Mouse (Mus musculus): ENCODE measurements around the gene Sh3gl3.

Gene Sh3gl3

GRCm38 (mm10) chr7:82293441-82293840 is 119.8 kb downstream of the Sh3gl3 start:
- DNase-seq (ENCODE audit: low read depth, low spot score), result no peak

DNA sequence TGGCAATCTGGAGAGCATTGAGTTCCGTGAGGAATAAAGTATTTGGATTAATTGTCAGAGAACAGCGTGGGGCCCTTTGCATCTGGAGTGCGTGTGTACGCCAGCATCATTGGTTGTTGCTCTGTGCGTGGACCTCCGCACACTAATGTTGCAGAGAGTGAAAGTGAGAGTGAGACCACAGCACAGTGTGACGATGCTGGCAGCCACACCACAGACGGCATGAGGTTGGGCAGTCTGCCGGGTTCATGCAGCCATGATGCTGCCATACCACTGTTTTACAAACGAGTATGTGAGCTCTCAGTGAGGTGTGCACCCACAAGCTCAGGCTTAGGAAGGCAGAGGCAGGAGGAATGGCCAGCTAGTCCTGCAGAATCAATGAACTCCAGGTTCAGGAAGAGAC is 120.4 kb downstream of the Sh3gl3 start:
- DNase-seq (ENCODE audit: low read depth, low spot score), result no peak

GRCm38 (mm10) chr7:82294611-82295010 is 121.0 kb downstream of the Sh3gl3 start:
- DNase-seq (ENCODE audit: low read depth, low spot score), result no peak

GRCm38 (mm10) chr7:82308398-82308797 is 134.8 kb downstream of the Sh3gl3 start:
- no peak for DNase-seq (ENCODE audit: low read depth, low spot score)

DNA sequence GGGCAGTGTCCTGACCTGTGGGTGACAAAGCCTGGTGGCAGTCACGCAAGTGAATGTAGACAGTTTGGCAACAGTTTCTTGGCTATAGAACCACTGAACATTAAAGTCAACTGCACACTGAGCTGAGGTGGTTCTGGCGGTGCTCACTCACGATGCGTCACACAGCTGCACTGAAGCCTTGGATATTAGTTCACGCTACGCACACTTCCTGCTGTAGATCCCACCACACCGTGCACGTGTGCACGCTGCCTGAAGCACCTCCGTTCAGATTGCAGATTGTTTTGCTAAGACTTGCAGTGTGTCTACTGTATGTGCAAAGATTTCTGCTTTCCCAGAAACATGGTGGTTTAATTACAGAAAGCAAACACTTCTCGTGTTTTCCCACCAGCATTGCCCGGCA is 144.9 kb downstream of the Sh3gl3 start:
- DNase-seq (ENCODE audit: low read depth, low spot score), result no peak

- no peak for DNase-seq (ENCODE audit: low read depth, low spot score)
Observed at GRCm38 (mm10) chr7:82326616-82327015, 153.0 kb downstream of the Sh3gl3 start.

GRCm38 (mm10) chr7:82327201-82327600 is 153.6 kb downstream of the Sh3gl3 start:
- DNase-seq (ENCODE audit: low read depth, low spot score), result no peak

DNA sequence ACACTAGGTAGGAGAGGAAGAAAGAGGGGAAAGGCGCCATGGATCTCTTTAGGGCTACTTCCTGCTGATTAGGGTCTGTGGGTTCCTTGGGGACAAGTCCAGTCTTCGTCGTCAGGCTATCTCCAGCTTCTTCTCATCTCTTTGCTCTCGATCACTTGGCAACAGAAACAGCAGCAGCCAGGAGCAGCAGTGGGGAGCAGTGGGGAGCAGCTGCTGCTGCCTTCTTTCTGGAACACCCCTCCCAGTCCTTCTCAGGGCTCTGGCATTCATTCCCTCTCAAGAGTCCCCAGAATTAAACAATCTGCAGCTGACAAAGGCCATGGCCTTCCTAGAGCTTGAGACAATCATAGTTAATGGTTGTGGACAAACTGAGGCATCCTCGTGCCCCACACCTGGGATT is 154.2 kb downstream of the Sh3gl3 start:
- DNase-seq (ENCODE audit: low read depth, low spot score), result no peak

GRCm38 (mm10) chr7:82329831-82330230 is 156.2 kb downstream of the Sh3gl3 start:
- DNase-seq (ENCODE audit: low read depth, low spot score), result no peak

GRCm38 (mm10) chr7:82330860-82331259 is 157.2 kb downstream of the Sh3gl3 start:
- no peak for DNase-seq (ENCODE audit: low read depth, low spot score)

DNA sequence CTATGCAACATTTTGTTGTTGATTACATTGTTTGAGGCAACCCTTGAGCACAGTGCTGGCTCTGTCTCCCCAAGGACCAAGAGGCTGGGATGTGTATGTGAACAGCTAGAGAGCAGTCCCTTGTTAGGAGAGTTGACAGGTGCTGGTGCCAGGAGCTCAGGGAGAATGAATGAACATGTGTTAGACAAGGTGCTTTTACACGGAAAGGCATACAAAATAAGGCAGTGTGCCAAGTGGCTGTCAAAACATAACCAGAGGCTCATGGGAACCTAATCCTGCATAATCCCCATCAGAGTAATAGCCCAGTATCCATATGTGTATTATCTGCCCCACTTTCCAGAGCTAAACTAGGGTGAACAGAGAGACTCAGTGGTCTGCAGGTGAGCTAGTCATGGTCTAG is 160.4 kb downstream of the Sh3gl3 start:
- no peak for DNase-seq (ENCODE audit: low read depth, low spot score)

DNA sequence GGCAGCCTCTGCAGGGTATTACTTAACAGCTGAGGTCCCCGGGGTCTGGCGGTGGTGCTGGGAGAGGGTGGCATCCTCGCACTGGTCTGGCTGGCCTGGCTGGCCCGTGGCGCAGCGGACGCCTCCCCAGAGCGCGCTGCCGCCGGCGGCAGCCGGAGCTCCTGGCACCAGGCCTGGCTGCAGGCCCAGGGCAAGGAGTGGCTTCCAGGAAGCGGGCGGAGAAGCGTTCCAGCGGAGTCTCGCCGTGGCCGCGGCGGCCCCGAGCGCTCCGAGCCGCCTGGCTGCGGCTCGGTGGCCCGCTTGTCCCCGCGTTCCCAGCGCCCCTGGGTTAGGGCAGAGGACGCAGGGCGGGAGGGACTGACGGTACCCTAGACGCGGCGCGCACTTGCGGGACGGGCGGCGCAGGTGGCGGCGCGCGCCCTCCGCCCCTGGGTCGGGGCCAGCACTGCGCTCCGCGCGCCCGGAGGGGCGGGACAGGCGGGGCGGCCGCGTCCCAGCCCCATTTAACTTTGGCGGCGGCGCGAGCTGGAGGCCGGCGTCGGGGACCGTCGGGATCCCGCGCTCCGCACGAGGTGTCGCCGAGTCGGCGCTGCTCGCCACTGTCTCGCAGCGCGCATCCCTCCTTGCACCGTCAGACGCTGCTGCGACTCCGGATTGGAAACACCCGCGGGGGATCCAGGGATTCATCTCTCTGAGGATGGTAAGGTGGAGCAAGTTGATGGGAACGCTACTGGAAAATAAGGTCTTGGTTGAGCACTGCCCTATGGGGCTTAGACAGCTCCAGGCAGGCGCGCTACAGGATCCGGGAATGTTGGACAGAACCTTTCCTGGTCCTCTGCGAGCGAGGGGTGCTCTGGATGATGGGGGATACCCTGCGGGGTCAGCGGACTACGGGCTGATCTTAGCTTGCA is 161.8 kb downstream of the Sh3gl3 start, which contains the start of gene Adamtsl3:
Adamtsl3 (plus strand) TSS at position 484 of the 911 bp plus-strand sequence.
- no peak for DNase-seq (ENCODE audit: low read depth, low spot score)

GRCm38 (mm10) chr7:82336132-82336531 is 162.5 kb downstream of the Sh3gl3 start:
- no peak for DNase-seq (ENCODE audit: low read depth, low spot score)

GRCm38 (mm10) chr7:82338121-82338520 is 164.5 kb downstream of the Sh3gl3 start:
- no peak for DNase-seq (ENCODE audit: low read depth, low spot score)

DNA sequence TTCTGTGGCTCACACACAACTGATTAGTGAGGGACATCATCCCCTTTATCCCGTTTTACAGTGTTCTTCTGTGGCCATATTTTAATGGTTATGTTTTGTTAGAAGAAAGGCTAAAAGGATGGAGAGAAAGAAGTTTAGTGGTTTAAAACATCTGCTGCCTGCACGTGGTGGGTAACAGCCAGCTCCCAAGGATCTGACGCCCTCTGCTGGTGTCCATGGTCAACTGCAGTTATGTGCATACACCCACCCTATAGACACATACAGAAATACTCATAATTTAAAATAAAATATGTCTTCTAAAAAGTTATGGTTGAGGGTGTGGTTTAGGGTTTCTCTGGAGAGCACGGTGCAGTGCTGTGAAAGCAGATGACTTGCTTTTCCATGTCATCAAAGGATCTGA is 164.9 kb downstream of the Sh3gl3 start:
- DNase-seq (ENCODE audit: low read depth, low spot score), result no peak

GRCm38 (mm10) chr7:82339214-82339613 is 165.6 kb downstream of the Sh3gl3 start:
- DNase-seq (ENCODE audit: low read depth, low spot score), result no peak

DNA sequence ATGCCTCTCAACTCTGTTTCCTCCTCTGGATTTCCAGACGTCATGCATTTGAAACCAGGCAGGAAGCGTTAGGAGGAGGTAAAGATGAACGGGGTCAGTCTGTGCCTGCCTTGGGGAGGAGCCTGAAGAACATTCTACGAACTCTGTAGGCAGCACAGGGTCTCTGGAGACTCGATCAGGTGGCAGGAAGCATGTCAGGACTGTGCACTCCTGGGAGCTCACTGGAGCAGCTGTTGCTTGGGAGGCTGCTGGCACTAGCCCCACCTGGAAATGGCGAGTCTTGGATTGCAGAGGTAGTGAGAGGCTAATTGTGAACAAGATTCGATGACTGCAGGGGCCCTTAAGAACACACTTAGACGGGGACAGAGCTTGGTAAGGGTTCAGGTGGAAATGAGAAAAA is 167.8 kb downstream of the Sh3gl3 start:
- DNase-seq (ENCODE audit: low read depth, low spot score), result no peak

GRCm38 (mm10) chr7:82346706-82347105 is 173.1 kb downstream of the Sh3gl3 start:
- DNase-seq (ENCODE audit: low read depth, low spot score), result no peak

DNA sequence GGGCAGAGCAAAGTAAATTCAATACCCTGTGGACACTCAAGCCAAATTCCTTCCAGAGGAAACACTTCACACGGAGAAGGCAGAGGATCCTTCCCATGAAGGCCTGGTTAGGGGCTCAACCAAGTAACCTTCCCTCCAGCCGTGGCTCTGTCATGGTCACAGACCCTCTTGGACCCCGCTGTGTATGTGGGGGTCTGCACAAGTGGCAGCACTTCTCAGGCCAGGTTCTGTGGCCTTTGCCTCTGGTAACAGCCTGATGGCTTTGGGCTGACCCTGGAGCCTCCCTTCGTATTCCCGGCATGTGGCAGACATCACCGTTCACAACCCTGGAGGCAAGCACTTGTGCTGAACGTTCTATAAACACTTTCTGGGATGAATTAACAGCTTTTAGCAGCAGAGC is 176.2 kb downstream of the Sh3gl3 start:
- no peak for DNase-seq (ENCODE audit: low read depth, low spot score)

GRCm38 (mm10) chr7:82350421-82350820 is 176.8 kb downstream of the Sh3gl3 start:
- DNase-seq (ENCODE audit: low read depth, low spot score), result no peak
